Mouse (Mus musculus): ENCODE measurements at regions not wholly inside any gene's neighbourhood (a gene's known extent, or its start where the extent isn't known, plus 50 kb on each side); places are given as distances from the start of the nearest gene placed in this dataset.

GRCm38 (mm10) chr14:86487285-86487897 is 653.6 kb downstream of the Diaph3 start:
- DNase-seq (ENCODE audit: extremely low spot score, low spot score): no peak
- WGBS: 72% methylated on average over 8 of the region's 8 CpGs
- no peak overlapping the region for H3K27ac ChIP-seq
- no peaks in the 10 kb centered on the region for H3K27me3 ChIP-seq (ENCODE audit: poor library complexity, severe bottlenecking)
- H3K9me3 ChIP-seq: no peaks in the 10 kb centered on the region
- H3K4me1 ChIP-seq: no peaks in the 10 kb centered on the region
- no peaks in the 10 kb centered on the region for H3K36me3 ChIP-seq (replicated peaks)
- H3K4me3 ChIP-seq: no peak overlapping the region

DNA sequence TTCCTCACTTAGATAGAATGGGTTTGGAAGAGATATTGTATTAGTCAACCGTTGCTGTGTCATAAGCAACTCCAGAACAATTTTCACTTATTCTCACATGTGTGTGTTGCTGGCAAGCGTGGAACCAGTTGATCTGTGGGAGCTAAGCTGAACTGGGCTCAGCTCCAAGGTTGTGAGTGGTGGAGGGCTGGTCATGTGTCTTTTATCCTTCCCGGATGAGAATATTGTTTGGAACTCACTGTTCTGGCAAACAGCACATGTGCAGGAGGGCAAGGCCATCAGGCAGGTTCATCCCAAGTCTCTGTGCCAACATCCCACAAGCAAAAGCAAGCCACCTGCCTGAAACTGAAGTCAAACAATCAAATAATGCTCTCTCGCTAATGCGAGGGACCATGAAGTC is 656.8 kb downstream of the Diaph3 start:
- H3K4me3 ChIP-seq: no peak overlapping the region

GRCm38 (mm10) chr14:86473604-86474003 is 667.4 kb downstream of the Diaph3 start:
- WGBS: 90% methylated on average over 1 of the region's 1 CpGs
- Histone ChIP-seq H3K36me3 (replicated peaks) (no peaks in the 10 kb centered on the region), H3K27me3 (ENCODE audit: poor library complexity, severe bottlenecking) (peaks cover 11% of the 10 kb centered on the region; the same call in 1 of the 2 replicates), H3K4me1 (no peaks in the 10 kb centered on the region), H3K4me3 (no peak overlapping the region), H3K27ac (no peak overlapping the region), H3K9me3 (no peaks in the 10 kb centered on the region)
- no peak for DNase-seq (ENCODE audit: extremely low spot score, low spot score)

More for the DNA sequence above, 656.8 kb downstream of the Diaph3 start:
- H3K36me3 ChIP-seq (replicated peaks): no peaks in the 10 kb centered on the region
- no peaks in the 10 kb centered on the region for H3K27me3 ChIP-seq (ENCODE audit: poor library complexity, severe bottlenecking)
- H3K9me3 ChIP-seq: no peaks in the 10 kb centered on the region
- DNase-seq (ENCODE audit: extremely low spot score, low spot score): no peak
- H3K4me1 ChIP-seq: no peaks in the 10 kb centered on the region
- WGBS: 94% methylated on average over 5 of the region's 5 CpGs
- H3K27ac ChIP-seq: no peak overlapping the region

- no peak overlapping the region for H3K4me3 ChIP-seq
- peaks cover 15% of the 10 kb centered on the region for H3K4me1 ChIP-seq
- H3K9me3 ChIP-seq: no peaks in the 10 kb centered on the region
- 74% methylated on average over 4 of the region's 4 CpGs for WGBS
- DNase-seq (ENCODE audit: extremely low spot score, low spot score): no peak
- H3K27me3 ChIP-seq (ENCODE audit: poor library complexity, severe bottlenecking): peaks cover 36% of the 10 kb centered on the region
- H3K27ac ChIP-seq: no peak overlapping the region
- no peaks in the 10 kb centered on the region for H3K36me3 ChIP-seq (replicated peaks)
Measured at GRCm38 (mm10) chr14:86470462-86470861, 670.6 kb downstream of the Diaph3 start.

- Histone ChIP-seq H3K4me3 (no peak overlapping the region), H3K4me1 (peaks cover 21% of the 10 kb centered on the region), H3K27me3 (ENCODE audit: poor library complexity, severe bottlenecking) (peaks cover 59% of the 10 kb centered on the region), H3K36me3 (replicated peaks) (no peaks in the 10 kb centered on the region), H3K27ac (no peak overlapping the region), H3K9me3 (no peaks in the 10 kb centered on the region)
- WGBS: 52% methylated on average over 8 of the region's 8 CpGs
- DNase-seq (ENCODE audit: extremely low spot score, low spot score): no peak
Measured at GRCm38 (mm10) chr14:86467886-86468463, 673.1 kb downstream of the Diaph3 start.

DNA sequence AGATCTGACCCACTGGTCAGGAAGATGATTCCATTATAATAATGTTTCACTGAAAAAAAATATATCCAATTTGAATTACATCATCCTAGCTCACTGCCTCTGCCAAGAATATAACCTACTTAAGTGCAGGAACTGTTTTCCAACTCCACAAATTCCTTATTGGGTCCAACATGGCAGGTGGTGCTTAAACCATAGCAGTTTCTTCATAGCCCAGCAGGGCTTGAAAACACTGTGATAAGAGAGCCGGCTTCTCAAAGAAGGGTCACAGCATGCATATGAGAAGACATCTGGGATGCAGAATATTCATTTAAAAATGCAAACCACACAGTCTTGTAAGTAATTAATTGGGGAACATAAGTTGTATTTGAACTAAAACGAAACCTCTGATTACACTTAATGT is 677.6 kb downstream of the Diaph3 start:
- WGBS: 90% methylated on average over 2 of the region's 2 CpGs
- H3K36me3 ChIP-seq (replicated peaks): no peaks in the 10 kb centered on the region
- H3K27me3 ChIP-seq (ENCODE audit: poor library complexity, severe bottlenecking): peaks cover 48% of the 10 kb centered on the region
- H3K9me3 ChIP-seq: no peaks in the 10 kb centered on the region
- no peak overlapping the region for H3K4me3 ChIP-seq
- no peak for DNase-seq (ENCODE audit: extremely low spot score, low spot score)
- peaks cover 21% of the 10 kb centered on the region for H3K4me1 ChIP-seq
- H3K27ac ChIP-seq: no peak overlapping the region

GRCm38 (mm10) chr14:86453142-86453541 is 687.9 kb downstream of the Diaph3 start:
- Histone ChIP-seq H3K27me3 (ENCODE audit: poor library complexity, severe bottlenecking) (no peaks in the 10 kb centered on the region), H3K4me1 (no peaks in the 10 kb centered on the region), H3K27ac (no peak overlapping the region), H3K4me3 (no peak overlapping the region), H3K9me3 (no peaks in the 10 kb centered on the region), H3K36me3 (replicated peaks) (no peaks in the 10 kb centered on the region)
- DNase-seq (ENCODE audit: extremely low spot score, low spot score): no peak
- 88% methylated on average over 2 of the region's 2 CpGs for WGBS

GRCm38 (mm10) chr14:86450616-86451015 is 690.4 kb downstream of the Diaph3 start:
- H3K4me3 ChIP-seq: no peak overlapping the region
- H3K27me3 ChIP-seq (ENCODE audit: poor library complexity, severe bottlenecking): no peaks in the 10 kb centered on the region

GRCm38 (mm10) chr14:86445139-86445538 is 695.9 kb downstream of the Diaph3 start:
- Histone ChIP-seq H3K9me3 (no peaks in the 10 kb centered on the region), H3K4me3 (no peak overlapping the region), H3K27ac (no peak overlapping the region), H3K4me1 (peaks cover 18% of the 10 kb centered on the region), H3K36me3 (replicated peaks) (no peaks in the 10 kb centered on the region), H3K27me3 (ENCODE audit: poor library complexity, severe bottlenecking) (peaks cover 8% of the 10 kb centered on the region)
- WGBS: 90% methylated on average over 4 of the region's 4 CpGs
- no peak for DNase-seq (ENCODE audit: extremely low spot score, low spot score)

More at GRCm38 (mm10) chr14:86450616-86451015, 690.4 kb downstream of the Diaph3 start:
- WGBS: 81% methylated on average over 1 of the region's 1 CpGs
- no peak overlapping the region for H3K27ac ChIP-seq
- no peaks in the 10 kb centered on the region for H3K9me3 ChIP-seq
- DNase-seq (ENCODE audit: extremely low spot score, low spot score): no peak
- no peaks in the 10 kb centered on the region for H3K4me1 ChIP-seq
- no peaks in the 10 kb centered on the region for H3K36me3 ChIP-seq (replicated peaks)

- Histone ChIP-seq H3K4me1 (peaks cover 18% of the 10 kb centered on the region), H3K9me3 (no peaks in the 10 kb centered on the region), H3K36me3 (replicated peaks) (no peaks in the 10 kb centered on the region), H3K27ac (no peak overlapping the region), H3K27me3 (ENCODE audit: poor library complexity, severe bottlenecking) (peaks cover 8% of the 10 kb centered on the region), H3K4me3 (no peak overlapping the region)
- WGBS: 45% methylated on average over 5 of the region's 5 CpGs
- DNase-seq (ENCODE audit: extremely low spot score, low spot score): no peak
Measured at GRCm38 (mm10) chr14:86443921-86444835, 696.9 kb downstream of the Diaph3 start.

DNA sequence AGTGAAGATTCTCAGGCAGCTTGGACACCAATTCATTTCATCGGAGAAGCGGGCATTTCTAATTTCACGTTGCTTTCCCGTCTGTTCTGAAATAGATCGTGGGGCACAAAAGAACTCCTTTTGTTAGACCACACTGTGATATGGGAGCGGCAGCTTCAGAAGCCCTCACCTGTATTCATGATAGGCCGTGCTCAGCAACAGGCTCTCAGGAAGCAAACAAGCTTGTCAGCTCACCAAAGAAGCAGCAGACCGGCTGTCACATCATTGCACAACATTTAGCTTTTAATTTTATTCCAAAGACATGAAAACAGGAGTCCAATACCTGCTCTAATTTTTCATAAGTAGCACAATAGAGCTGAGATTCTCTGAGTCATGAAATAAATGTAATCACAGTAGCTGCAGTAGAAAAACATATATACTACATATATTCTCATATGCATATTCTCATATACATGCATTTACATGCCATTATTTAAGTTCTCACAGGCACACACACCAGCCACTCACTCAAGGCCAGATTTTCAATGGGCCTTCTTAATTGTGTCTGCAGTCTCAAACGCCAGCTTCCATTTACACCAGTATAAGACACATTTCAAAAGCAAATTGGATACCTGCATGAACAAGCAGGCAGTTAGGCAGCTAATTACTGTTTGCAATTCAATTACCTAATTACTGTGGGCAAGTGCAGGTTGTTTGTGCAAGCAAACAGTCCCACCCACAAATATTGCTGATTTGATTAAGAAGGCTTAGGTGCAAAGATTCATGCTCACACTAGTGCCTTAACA is 698.9 kb downstream of the Diaph3 start:
- 86% methylated on average over 9 of the region's 9 CpGs for WGBS
- Histone ChIP-seq H3K9me3 (no peaks in the 10 kb centered on the region), H3K4me3 (no peak overlapping the region), H3K4me1 (peaks cover 18% of the 10 kb centered on the region), H3K36me3 (replicated peaks) (no peaks in the 10 kb centered on the region), H3K27ac (no peak overlapping the region), H3K27me3 (ENCODE audit: poor library complexity, severe bottlenecking) (peaks cover 8% of the 10 kb centered on the region)
- no peak for DNase-seq (ENCODE audit: extremely low spot score, low spot score)

DNA sequence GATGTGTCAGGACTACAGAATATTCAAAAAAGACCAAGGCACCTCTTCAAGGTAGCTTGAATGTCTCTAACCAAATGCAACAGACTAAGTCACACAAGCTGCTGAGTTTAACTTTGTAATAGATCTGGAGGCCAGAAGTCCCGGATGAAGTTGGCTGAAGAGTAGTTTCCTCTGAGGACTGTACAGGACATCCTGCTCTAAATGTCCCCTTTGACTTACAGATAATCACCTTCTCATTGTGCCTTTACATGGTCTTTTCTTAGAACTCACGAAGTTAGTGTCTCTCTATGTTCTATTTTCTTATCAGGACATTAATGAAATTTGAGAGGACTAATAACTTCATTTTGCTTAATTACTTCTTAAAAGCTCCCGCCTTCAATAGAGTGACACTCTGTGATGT is 703.7 kb downstream of the Diaph3 start:
- peaks cover 3% of the 10 kb centered on the region; the same call in 1 of the 2 replicates for H3K4me1 ChIP-seq
- no peaks in the 10 kb centered on the region; the same call in 1 of the 2 replicates for H3K27me3 ChIP-seq (ENCODE audit: poor library complexity, severe bottlenecking)
- no peaks in the 10 kb centered on the region for H3K9me3 ChIP-seq
- WGBS: 86% methylated on average over 3 of the region's 3 CpGs
- no peak overlapping the region for H3K27ac ChIP-seq
- H3K4me3 ChIP-seq: no peak overlapping the region
- no peak for DNase-seq (ENCODE audit: extremely low spot score, low spot score)
- no peaks in the 10 kb centered on the region for H3K36me3 ChIP-seq (replicated peaks)

All from forebrain, embryonic 10.5 days (tissue).